In the genomic region with DNA sequence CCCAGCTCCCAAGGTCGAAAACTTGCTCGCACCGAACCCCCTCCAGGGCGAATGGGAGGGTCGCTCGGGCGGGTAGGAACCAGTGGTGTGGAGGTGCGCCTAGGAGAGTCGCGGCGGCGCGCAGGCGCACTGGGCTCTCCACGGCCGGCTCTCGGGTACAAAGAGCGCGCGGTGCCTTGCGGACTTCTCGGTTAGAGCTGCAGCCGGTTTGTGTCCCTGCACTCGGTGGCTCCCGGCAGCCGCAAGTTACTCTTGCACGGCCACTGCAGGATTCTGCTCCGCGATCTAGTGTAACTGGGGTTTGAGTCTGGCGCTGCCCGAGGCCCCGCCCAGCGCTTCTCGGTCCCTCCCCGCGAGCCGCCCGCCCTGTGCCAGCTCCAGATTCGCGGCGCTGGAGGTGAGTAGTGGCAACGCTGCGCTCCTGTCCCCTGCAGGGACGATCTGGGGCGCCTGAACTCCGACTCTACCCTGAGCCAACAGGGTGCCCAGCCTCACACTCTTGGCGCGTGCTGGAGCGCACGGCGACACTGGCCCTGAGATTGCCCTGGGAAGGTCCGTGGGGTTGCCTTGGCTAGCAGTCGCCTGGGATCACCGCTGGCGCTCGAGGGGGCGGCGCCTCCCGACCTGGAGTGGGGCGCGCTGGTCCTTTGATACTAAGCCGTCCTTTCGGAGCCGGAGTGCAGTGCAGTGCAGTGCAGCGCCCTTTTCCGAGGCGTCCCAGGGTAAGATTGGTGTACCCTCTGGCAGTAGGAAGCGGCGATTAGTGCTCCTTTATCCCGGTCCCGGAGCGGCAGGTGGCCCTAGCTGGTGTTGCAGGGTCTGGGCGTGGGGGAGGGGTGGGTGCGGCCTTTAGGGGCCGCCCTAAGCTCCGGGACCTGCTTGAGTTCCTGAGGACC, we compare ENCODE assay signal across 8 mouse cellular contexts. TPM values are rescaled to one million over a fixed set of nuclear protein-coding genes. Genes with fewer than 3 reads are reported as not detected.
DNase-seq lines count a peak whose midpoint lies in the region; ATAC-seq and TF ChIP-seq lines count a peak whose summit lies in the region.

A gene (plus strand): TSS at position 380 of the 896 bp plus-strand sequence.

- no peaks in the 10 kb centered on the region; the same call in 1 of the 2 replicates for H3K4me1 ChIP-seq in embryonic facial prominence, embryonic 14.5 days (ENCODE audit: control insufficient read depth, insufficient read depth, low read length)
- no peaks in the 10 kb centered on the region for H3K4me1 ChIP-seq in kidney, adult 2 months (ENCODE audit: control insufficient read depth, insufficient read depth, low read length)
- peaks cover 13% of the 10 kb centered on the region for H3K4me1 ChIP-seq in limb, embryonic 13.5 days
- H3K4me1 ChIP-seq in midbrain, embryonic 13.5 days (replicated peaks) = peaks cover 13% of the 10 kb centered on the region

- no peak within 1 kb of the TSS; the same call in 1 of the 2 replicates for H3K27ac ChIP-seq in embryonic facial prominence, embryonic 14.5 days (replicated peaks; ENCODE audit: low read depth, low read length)
- H3K27ac ChIP-seq in kidney, adult 2 months (ENCODE audit: insufficient read depth, low read depth, low read length) = peak within 1 kb of the TSS; percentile 59
- H3K27ac ChIP-seq in limb, embryonic 13.5 days = no peak within 1 kb of the TSS
- H3K27ac ChIP-seq in midbrain, embryonic 13.5 days = peak within 1 kb of the TSS; percentile 36; the same call in 1 of the 2 replicates

- DNase-seq in cerebellum, adult 9-10 months = no peak
- peak; percentile 69 for DNase-seq in embryonic facial prominence, embryonic 14.5 days (ENCODE audit: low spot score)
- DNase-seq in heart, adult 8-10 months (ENCODE audit: low spot score) = peak; percentile 43
- DNase-seq in kidney, adult 2 months = peak; percentile 89
- DNase-seq in spleen, postnatal 4 days (ENCODE audit: low spot score in 2 of 2) = peak; percentile 20 to 68

- peak within 1 kb of the TSS; percentile 100 for H3K4me2 ChIP-seq in embryonic facial prominence, embryonic 14.5 days (ENCODE audit: low read depth, low read length)
- H3K4me2 ChIP-seq in limb, embryonic 13.5 days (replicated peaks) = peak within 1 kb of the TSS; percentile 99
- H3K4me2 ChIP-seq in midbrain, embryonic 13.5 days (replicated peaks) = peak within 1 kb of the TSS; percentile 99

- no peaks in the 10 kb centered on the region for H3K9me3 ChIP-seq in embryonic facial prominence, embryonic 14.5 days (ENCODE audit: control insufficient read depth, low read length)
- peaks cover 3% of the 10 kb centered on the region; the same call in 1 of the 2 replicates for H3K9me3 ChIP-seq in limb, embryonic 13.5 days
- H3K9me3 ChIP-seq in midbrain, embryonic 13.5 days = no peaks in the 10 kb centered on the region

- ATAC-seq in cerebellum, adult (ENCODE audit: insufficient number of reproducible peaks, low FRiP score, low TSS enrichment) = peak; percentile 45; the same call in 1 of the 2 replicates
- peak; percentile 89 for ATAC-seq in embryonic facial prominence, embryonic 14.5 days (ENCODE audit: low read depth)
- peak; percentile 89 for ATAC-seq in limb, embryonic 13.5 days (ENCODE audit: low FRiP score, low read depth)
- peak; percentile 94 for ATAC-seq in midbrain, embryonic 13.5 days

- peaks cover 7% of the 10 kb centered on the region for H3K27me3 ChIP-seq in embryonic facial prominence, embryonic 14.5 days (replicated peaks; ENCODE audit: control insufficient read depth, insufficient read depth, low read length)
- H3K27me3 ChIP-seq in kidney, adult 2 months (replicated peaks; ENCODE audit: control insufficient read depth, insufficient read depth, low read length) = no peaks in the 10 kb centered on the region
- H3K27me3 ChIP-seq in limb, embryonic 13.5 days = peaks cover 19% of the 10 kb centered on the region
- peaks cover 35% of the 10 kb centered on the region for H3K27me3 ChIP-seq in midbrain, embryonic 13.5 days

- no peak for TF ChIP-seq CTCF in kidney, adult 2 months (conservative IDR thresholded peaks at IDR 0.05; ENCODE audit: insufficient read depth, insufficient read length, low read depth, low read length)

- no peaks in the 10 kb centered on the region for H3K36me3 ChIP-seq in embryonic facial prominence, embryonic 14.5 days (ENCODE audit: control insufficient read depth, insufficient read depth, low read length)
- H3K36me3 ChIP-seq in kidney, adult 2 months (ENCODE audit: control insufficient read depth, insufficient read depth, low read length) = no peaks in the 10 kb centered on the region
- H3K36me3 ChIP-seq in limb, embryonic 13.5 days = no peaks in the 10 kb centered on the region
- H3K36me3 ChIP-seq in midbrain, embryonic 13.5 days = no peaks in the 10 kb centered on the region

- WGBS in embryonic facial prominence, embryonic 14.5 days = 1% methylated on average over 27 of the region's 76 CpGs
- WGBS in kidney, adult 2 months = under 1% methylated on average over 76 of the region's 76 CpGs
- under 1% methylated on average over 76 of the region's 76 CpGs for WGBS in limb, embryonic 13.5 days
- under 1% methylated on average over 76 of the region's 76 CpGs for WGBS in midbrain, embryonic 13.5 days

- H3K9ac ChIP-seq in embryonic facial prominence, embryonic 14.5 days (ENCODE audit: low read depth, low read length) = peak within 1 kb of the TSS; percentile 63
- H3K9ac ChIP-seq in limb, embryonic 13.5 days = peak within 1 kb of the TSS; percentile 65
- H3K9ac ChIP-seq in midbrain, embryonic 13.5 days (replicated peaks) = peak within 1 kb of the TSS; percentile 69

- peak within 1 kb of the TSS; percentile 67 for H3K4me3 ChIP-seq in embryonic facial prominence, embryonic 14.5 days (ENCODE audit: low read depth, low read length)
- peak within 1 kb of the TSS; percentile 67 for H3K4me3 ChIP-seq in kidney, adult 2 months (ENCODE audit: insufficient read depth, low read depth, low read length)
- peak within 1 kb of the TSS; percentile 74 for H3K4me3 ChIP-seq in limb, embryonic 13.5 days
- H3K4me3 ChIP-seq in midbrain, embryonic 13.5 days (replicated peaks) = peak within 1 kb of the TSS; percentile 74

- TF ChIP-seq POLR2A in kidney, adult 2 months (IDR thresholded peaks at IDR 0.05; ENCODE audit: low read depth, low read length) = no peak

RNA-seq across cellular contexts. Expression of the gene that starts here (rescaled TPM):
- 16.6 and 18.5 TPM in 2 replicates for polyA plus RNA-seq in embryonic facial prominence, embryonic 14.5 days (2014; fragmentation: Nextera tagmentation; extraction: Ambion mirVana)
- 10 to 100 TPM; 40.4 to 50.0 (median 45.6) TPM for total RNA-seq in heart, adult 8-10 months (2022)
- polyA plus RNA-seq in kidney, adult 2 months (2012; rRNA removed) = 56.0 and 68.7 TPM in 2 replicates
- polyA plus RNA-seq in limb, embryonic 13.5 days (2015; fragmentation: Nextera tagmentation; extraction: Ambion mirVana) = 51.6 and 59.1 TPM in 2 replicates
- polyA plus RNA-seq in midbrain, embryonic 13.5 days (2015; fragmentation: Nextera tagmentation; extraction: Ambion mirVana) = 5.7 and 6.8 TPM in 2 replicates

Comparison
In these comparisons a context has a peak if more than half of its experiments do, and no peak if none do; other contexts are left out.
1. H3K27ac ChIP-seq: peak in kidney, adult 2 months (single experiment) and midbrain, embryonic 13.5 days (single experiment); none in embryonic facial prominence, embryonic 14.5 days (single experiment) and limb, embryonic 13.5 days (single experiment).
2. Peak in every context shown above with its lines, with median percentiles within 50 percentile points of each other: ATAC-seq, H3K4me2 ChIP-seq, H3K4me3 ChIP-seq and H3K9ac ChIP-seq.